Mouse (Mus musculus) bone marrow macrophage, adult 2 months (primary cell): Measurements from ENCODE around the gene Osbpl11.

Experiments
- CTCF ChIP-seq: IDR thresholded peaks from 2 replicates; pipeline ENCODE4 v1.5.1; 2012; ENCODE audit warnings: low read depth, mild to moderate bottlenecking, low read length, moderate library complexity
- POLR2A ChIP-seq: IDR thresholded peaks from 2 replicates; pipeline ENCODE4 v1.6.1; 2012; ENCODE audit warnings: mild to moderate bottlenecking, low read depth, low read length, borderline replicate concordance

- TF ChIP-seq CTCF (no peak), POLR2A (no peak)
Measured at GRCm38 (mm10) chr16:33167537-33167936, 17.3 kb upstream of the Osbpl11 start.
